Mouse (Mus musculus): ENCODE data around the gene Hs3st4. TPM values are rescaled to one million over a fixed set of nuclear protein-coding genes. Genes with fewer than 3 reads are reported as not detected.

Hs3st4 gene
- polyA plus RNA-seq, 1 experiment = 0.04 TPM

DNA sequence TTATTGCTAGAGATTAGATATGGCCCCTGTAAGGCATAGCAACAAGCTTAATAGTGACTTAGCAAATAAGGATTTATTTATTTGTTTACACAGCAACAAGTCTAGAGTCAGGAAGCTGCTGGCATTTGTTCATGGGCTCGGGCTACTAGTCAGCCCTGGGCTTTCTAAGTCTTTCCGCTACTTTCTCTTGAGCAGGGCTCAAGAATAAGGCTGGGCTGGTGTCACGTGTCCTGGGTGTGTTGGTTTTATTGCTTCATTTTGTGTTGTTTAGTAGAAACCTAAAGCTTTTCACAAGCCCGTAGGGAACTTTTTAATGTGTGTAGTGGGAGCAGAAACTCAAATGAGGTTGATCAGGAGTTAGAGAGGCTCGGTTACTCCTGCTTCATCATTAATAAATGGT, 153.5 kb downstream of the Hs3st4 start:
- no peak for DNase-seq (ENCODE audit: low read depth)

DNA sequence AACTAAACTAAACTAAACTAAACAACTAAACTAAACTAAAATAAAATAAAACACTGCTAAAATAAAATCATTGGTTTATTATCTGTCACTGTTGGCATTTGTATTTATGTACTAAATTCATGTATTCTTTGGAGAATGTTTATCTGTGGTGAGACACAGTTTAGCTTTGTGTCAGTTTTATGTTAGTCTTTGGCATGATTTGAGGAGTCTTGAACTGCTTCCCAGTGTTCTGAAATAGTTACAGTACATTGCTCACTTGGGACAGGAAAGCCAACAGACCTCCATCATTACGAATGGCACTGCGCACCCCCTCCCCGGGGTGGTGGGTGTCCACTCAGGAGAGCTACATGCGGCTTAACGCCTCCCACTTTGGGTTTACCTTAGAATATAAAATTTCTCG, 158.6 kb downstream of the Hs3st4 start:
- DNase-seq (ENCODE audit: low read depth) = no peak

DNA sequence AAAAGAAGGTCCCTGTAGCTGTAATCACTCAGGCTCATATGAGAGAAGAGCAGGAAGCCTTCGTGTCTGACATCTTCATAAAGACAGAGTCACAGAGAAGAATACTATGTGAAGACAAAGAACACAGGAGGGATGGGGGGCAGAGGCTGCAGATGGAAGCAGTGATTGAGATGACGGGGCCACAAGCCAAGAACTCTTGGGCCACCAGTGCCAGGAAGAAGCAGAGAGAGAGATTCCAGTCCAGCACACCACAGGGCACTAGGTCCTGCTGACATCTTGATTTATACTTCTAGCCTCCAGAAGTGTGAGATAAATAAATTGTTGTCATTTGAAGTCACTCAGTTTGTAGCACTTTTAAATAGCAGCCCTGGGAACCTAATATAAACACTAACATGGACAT, 168.2 kb downstream of the Hs3st4 start:
- DNase-seq (ENCODE audit: low read depth) = no peak

DNA sequence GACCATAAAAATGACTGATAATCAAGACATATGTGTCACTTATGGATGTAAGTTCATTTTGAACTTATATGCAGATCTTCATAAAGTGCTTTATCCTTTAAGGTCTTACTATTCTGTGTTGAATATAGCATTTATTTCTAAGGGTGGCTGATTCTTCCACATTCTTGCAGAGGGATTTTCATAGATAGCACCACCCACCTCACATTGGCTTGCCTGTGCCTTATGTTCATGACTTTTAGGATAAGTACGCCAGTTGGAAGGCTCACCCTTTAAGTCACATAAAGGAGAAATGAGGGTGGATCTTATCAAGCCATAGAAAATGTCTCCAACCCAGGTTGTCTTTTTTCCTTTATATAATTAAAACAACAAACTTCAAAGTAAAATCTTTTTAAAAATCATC, 180.6 kb downstream of the Hs3st4 start:
- DNase-seq (ENCODE audit: low read depth) = no peak

DNA sequence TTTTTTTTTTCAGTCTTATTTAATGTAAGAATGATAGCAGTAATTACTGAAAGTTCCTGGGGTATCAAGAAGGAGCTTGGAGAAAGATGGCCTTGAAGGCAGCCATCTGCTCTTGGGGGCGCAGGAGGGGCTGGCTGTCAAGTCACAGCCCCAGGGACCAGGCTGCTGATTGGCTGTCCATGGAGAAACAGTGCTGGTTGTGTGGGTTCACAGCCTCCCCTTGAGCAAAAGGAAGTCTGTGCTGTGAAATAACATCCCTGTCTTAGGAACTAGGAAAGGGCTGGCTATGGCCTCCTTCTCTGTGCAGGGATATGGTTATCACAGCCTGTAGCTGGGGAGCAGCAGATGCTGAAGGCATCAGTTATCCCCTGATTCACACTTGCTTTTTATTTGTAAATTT, 183.6 kb downstream of the Hs3st4 start:
- DNase-seq (ENCODE audit: low read depth) = no peak

DNA sequence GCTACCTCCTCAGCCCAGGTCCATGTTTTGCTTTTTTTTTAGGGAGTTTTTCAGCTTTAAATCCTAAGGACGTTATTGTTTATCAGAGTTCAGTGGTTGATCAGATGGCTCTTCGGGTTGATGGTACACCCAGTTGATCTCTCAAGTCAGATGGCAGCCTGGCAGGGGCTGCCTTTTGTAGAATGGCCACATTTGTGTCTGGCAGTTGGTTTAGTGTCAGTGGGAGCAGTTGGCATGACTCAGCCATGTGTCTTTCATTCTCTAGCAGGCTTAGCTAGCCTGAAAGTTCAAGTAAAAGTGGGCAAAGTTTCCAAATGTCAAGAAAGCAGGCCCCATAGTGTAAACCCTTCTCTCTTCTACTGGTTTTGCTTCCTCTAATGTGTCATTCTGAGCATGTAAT, 186.1 kb downstream of the Hs3st4 start:
- DNase-seq (ENCODE audit: low read depth) = no peak

DNA sequence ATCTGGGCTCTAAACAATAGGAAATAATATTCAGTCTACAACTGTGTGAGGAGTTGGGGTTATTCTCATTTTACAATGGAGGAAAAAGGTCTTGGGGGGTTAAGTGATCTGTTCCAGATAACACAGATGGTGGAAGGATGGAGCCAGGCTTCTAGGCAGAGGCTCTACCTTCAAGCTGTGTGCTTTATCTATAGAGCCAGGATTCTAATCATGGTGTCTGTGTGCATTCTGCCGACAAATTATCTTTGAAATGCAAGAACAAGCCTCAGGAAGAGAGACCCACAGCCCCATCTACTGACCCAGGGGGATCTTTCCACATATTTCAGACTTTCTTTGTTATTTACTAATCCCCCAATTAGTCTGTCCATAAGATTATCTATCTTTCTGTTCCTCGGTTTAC, 187.3 kb downstream of the Hs3st4 start:
- DNase-seq (ENCODE audit: low read depth) = no peak

DNA sequence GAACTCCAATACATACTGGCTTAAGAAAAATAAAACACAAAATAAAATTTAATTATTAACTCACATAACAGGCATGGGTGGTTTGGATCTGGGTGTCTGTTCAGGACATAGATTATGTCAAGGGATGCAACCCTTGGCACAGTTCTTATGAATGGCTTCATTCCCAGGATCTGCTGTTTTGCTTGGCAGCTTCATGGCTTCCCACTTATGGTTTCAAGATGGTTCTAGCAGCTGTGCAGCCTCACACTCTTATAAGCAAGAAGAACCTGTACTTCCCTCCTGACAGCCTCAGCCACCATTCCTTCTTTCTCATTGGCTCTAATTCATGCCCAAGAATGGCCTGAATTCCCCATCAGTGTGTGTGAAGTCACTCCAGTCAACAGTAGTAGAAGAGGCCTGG, 189.3 kb downstream of the Hs3st4 start:
- no peak for DNase-seq (ENCODE audit: low read depth)

DNA sequence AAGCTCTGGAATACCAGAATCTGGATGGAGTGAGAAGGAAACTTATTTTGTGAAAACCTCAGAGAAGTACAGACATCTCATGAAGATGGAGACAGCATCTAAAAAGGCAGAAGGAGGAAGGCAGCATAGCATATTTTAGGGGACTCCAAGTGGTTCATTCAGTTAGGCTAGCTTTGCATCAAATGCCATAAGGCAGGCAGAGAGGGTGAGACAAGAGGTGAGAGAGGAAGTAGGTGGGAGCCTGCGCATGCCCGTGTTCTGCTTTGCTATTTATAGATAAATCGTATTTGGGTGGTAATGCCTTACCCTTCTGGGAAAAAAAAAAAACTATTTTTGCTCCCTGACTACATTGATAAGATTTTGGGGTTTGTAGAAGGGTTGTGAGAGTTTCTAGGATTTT, 198.3 kb downstream of the Hs3st4 start:
- DNase-seq (ENCODE audit: low read depth) = no peak

DNA sequence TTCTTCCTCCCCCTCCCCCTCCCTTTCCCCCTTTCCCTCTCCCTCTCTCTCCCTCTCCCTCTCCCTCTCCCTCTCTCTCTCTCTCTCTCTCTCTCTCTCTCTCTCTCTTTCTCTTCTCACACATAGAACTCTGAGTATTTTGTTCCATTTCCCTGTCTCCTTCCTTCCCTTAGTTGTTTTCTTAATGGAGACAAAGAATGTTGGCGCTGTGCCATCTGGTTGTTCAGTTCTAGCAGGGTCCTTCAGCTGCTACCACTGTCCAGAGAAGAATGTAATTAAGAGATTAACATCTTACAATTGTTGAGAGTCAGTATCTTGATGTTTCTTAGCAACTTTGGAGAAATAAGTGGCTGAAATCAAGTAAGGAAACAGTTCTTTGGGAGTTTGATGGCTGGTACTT, 202.0 kb downstream of the Hs3st4 start:
- DNase-seq (ENCODE audit: low read depth) = no peak

DNA sequence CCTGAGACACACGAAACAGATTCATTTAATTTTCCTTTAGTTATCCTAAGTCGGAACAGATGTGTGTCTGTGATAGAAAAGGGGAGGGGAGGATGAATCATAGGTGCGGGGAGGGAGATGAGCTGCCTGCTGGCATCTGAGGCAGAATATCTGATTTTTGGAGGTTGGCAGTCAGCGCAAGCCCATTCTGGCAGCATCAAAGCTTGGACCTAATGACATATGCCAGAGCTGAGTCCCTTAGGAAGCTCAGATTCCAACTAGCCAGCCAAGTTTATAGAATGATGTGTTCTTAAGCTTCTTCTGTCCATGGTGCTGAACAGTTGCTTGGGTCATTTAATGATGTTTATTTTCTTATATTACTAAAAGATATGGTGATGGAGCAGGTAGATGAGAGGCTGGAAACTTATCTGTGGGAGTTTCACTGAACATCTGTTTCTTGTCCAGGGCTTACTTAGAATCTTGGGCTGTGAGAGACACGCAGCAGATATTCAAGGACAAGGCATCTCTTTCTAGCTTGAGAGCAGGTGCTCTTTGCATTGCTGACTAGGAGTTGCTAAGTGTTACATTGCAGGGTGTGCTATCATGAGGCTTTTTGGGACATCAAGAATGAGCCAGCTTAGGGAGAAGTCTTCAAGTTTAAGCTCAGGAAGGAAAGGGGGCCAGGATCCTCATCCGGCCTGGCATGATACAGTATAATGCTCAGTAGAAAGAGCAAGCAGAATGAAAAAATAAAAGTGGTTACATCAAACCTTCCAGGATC, 216.3 kb downstream of the Hs3st4 start:
- DNase-seq (ENCODE audit: low read depth) = no peak

DNA sequence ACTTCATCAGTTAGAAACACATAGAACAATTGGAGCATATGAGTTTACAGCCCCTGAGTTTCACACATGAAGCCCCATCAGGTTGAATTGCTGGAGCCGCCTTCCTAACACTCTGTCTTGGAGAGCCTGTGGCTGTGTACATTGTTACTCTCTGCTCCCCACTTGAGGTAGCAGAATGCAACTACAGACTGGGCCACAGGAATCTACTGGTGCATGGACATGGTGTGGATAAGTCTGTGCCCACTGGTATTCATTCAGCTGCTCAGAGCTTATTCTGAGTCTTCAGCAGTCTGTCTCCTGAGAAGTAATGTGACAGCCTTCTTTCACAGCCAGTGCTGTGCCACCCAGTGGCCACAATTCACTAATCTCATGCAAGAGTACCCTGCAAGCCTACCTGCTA, 234.3 kb downstream of the Hs3st4 start:
- DNase-seq (ENCODE audit: low read depth) = no peak

DNA sequence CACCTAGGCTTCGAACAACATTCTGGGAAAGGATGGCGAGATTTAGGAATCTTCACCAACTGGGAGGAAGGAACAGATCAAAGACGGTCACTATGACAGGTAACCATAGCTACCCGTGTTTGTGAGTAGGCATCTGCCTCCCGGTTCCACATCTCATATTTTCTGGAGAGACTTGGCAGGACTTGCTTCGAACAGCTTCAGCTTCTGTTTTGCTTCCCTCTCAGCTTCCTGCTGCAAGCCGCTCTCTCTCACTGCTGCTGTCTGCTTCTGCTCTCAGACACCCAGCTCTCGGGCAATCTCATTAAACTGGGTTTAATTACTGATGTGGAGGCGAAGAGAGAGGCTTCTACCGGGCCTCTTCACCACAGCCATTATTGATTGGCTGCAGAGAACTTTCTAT, 237.9 kb downstream of the Hs3st4 start:
- no peak for DNase-seq (ENCODE audit: low read depth)

DNA sequence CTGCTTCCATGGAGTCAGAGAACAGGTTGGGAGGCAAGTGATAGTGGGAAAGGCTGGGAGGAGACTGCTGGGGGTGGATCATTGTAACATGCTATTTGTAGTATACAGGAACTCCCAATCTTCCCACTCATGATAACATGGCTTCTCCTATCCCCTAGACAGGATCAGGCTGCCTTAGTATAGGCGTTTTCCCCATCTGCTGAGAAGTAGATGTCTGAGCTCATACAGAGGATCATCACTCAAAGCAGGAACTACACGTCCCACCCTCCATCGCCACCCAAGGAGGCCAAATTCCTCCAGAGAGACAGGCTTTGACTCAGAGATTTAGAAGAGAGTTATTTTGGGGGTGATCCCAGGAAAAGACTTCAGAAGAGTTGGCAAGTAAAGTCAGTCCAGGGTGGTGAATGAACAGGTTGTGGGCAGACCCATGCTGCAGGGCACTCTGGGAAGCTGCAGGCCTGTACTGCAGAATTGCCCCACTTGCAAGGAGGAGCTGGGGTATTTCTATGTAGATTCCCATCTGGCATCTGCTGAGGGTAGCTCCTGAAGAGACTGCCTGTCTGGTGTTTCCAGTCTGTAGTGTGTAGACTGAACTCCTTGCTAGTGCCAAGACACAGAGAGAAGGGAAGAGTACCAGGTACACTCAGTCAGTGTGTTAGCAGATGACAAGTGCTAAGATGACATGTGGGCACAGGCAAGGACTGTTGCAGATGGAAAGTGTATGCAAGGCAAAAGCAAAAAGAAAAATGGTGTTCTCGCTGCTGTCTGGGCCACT, 255.4 kb downstream of the Hs3st4 start:
- DNase-seq (ENCODE audit: low read depth) = no peak

DNA sequence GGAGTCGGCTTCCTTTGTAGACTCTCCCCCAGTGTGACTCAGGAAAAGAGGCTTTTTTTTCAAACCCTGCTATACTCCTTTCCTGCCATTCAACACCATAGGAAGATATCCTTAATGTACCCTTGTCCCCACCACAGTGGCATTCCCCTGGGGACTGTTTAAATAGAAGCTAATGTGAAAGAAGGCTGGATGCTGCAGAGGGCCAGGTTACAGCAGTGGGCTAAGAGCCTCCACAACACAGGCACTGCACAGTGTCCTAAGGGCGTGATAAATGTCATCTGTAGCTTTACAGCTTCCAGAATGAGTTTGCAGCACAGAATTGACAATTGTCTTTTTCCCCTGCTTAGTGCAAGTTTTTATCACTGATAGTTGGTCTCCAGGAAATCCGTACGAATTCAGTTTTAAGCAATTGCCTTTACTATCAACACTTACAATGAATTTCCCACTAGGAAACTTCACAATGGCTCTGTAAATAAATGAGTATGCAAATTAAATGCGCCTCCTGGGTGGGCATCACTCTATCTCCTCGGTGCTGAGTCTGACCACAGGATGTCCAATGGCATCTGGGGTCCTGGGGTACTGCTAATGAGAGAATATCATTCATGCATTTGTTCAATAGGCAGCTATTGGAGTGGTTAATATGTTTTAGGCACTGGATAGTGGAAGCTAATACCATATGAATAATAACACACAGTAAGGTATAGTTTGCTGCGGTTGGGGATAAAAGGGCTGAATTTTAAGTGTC, 257.4 kb downstream of the Hs3st4 start:
- no peak for DNase-seq (ENCODE audit: low read depth)

DNA sequence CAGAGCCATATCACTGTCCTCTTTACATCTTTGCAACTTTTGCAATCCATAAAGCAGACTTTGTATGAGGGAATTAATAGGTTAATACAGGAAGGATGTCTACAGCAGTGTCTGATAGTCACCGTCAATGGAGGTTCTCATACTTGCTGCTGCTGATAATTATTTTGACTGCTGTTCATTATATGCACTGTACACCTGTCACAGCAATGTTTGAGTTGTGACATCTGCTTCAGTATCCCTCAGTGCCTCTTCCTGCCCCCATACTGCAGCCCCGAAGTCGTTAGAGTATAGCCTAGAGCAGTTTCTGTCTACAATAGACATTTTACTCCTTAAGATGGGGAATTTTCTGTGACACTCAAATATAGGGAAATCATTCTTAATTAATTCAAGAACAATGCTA, 267.2 kb downstream of the Hs3st4 start:
- DNase-seq (ENCODE audit: low read depth) = no peak

DNA sequence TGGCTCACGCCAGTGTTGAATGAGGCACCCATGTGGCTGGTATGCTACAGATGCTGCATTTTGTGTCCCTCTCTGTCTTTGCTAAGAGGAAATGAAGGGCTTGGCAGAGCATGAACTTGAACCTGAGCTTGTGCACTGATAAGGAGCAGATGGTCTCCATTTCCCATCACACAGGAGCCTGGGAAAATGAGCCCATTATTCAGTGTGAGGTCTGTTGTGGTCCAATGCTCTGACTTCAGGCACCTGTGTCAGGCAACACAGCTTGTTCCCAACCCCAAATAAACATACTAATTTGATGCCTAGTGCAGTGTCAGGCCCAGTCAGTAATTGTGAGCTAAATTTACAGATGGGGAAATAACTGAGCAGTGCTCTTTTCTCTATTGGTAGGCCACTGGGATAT, 267.9 kb downstream of the Hs3st4 start:
- no peak for DNase-seq (ENCODE audit: low read depth)

DNA sequence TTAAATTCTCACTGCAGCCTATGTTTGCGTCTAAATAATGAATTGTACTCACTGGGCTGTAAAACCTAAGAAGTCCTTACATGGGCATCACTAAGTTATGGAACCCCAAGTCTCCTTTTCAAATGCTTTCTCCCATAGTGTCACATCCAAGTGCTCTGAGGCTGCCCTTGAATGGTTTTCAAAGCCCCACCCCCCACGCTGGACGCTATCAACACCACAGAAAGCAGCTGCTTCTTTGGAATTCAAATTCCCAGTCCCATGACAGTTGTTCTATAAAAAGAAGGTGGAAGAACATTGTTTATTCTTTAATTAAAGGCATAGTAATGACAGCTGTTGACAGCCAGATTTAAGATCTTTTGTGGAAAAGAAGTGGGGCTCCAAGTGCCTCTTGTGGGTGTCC, 275.8 kb downstream of the Hs3st4 start:
- DNase-seq (ENCODE audit: low read depth) = no peak

DNA sequence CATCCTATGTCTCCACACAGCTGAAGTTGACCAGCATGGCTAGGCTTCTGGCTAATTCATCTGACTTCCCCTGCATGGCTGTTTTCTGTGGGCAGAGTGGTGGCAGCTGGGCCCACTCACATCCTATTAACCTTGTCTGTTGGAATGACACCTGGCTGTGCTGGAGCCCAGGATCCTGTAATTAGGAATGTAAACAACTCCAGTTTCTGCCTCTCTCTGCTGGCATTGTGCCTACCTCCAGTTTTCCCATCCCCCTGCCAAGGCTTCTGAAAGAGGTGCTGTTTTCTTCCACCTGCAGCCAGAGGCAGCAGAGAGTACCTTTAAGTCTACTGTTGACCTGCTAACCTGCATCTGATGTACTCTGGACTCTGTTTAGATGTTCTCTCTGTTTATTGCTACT, 288.1 kb downstream of the Hs3st4 start:
- no peak for DNase-seq (ENCODE audit: low read depth)

DNA sequence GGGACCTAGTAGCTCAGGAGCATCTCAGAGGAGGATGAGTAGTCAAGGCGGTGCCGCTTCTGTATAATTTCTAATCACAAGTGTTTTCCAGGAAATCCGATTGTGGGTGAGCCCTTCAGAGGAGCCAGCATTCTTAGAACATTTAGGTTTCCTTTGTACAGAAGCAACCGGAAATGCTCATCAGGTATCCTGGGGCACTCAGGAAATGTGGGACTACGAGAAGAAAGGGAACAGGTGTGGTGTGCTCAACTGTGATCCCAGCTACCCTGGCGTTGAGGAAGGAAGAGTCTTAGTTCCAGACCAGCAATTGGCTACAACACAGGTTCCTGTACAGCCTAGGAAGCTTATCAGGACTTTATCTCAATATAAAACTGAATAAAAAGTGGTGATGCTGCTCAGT, 307.2 kb downstream of the Hs3st4 start:
- DNase-seq (ENCODE audit: low read depth) = no peak

DNA sequence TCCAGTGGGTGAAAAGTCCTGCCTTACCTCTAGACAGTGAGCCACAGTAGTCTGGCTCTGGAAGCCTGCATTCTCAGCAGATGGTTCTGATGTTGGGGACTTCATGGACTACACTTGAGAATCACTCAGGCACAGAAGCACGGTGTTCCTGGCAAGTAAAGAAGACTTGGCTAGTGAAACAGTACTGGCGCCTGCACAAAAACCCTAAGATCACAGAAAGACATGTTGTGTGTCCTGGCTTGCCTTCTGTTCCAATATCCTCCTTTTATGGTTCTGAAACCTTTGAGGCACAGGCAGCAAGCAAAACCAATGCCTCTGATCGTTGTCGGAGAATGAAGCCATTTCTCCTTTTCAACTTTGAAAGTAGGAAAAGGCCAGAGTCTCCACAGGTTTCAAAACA, 336.8 kb downstream of the Hs3st4 start:
- DNase-seq (ENCODE audit: low read depth) = peak; percentile 14

DNA sequence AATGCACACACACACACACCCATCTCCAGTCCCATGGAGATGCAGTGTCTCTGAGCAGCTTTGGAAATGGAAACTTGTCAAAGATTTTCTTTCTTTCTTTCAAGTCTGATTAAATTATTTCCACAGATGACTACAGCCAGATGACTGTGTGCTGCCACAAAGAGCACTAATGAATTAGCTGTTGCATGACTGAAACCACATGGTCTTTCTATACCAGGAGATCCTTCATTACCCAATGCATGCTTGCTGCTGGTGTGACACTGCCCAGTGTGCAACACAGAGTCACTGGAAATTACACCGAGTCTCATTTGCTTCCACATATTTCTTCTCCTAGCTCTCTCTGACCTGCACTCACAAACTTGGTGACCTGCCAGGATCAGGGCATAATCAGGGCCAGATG, 353.0 kb downstream of the Hs3st4 start:
- DNase-seq (ENCODE audit: low read depth) = no peak

DNA sequence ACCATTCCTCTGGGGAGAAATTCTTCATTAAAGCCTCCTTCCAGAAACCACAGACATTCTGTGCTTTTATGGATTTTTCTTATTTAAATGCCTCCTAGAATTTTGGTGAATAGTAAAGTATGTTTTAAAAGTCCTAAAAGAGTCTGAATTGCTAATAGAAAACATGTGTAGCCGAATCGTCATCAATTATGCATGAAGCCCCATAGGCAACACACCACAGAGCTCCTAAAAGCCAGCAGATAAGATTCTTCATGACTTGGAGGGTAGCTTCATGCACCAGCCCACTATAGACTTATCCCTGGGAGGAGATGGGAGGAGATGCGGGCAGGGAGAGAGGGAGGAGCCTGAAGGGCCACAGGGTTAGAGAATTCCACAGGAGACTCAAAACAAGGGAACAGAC, 358.8 kb downstream of the Hs3st4 start:
- DNase-seq (ENCODE audit: low read depth) = no peak
